Mouse (Mus musculus) stomach, embryonic 14.5 days (tissue): Measurements from ENCODE around the gene Fam83d. TPM values are rescaled to one million over a fixed set of nuclear protein-coding genes. Genes with fewer than 3 reads are reported as not detected.
A peak's percentile ranks its signal among the peaks of the same experiment; 100 is the strongest.

Experiments
- ATAC-seq: fragments of 200-750 bp; cut with Nextera tagmentation; 2 replicates; pipeline ENCODE4 v1.8.0; 2017; ENCODE audit warnings: low read depth, moderate TSS enrichment; ENCODE audit not compliant: insufficient number of reproducible peaks, insufficient read depth, low FRiP score
- H3K27ac ChIP-seq: fragments of 300-500 bp; sonication (generic); 2 replicates; pipeline ENCODE4 v1.5.1; 2014; ENCODE audit warnings: mild to moderate bottlenecking, low read length, moderate library complexity, mixed read lengths
- H3K27me3 ChIP-seq: fragments of 300-500 bp; sonication (generic); 2 replicates; pipeline ENCODE4 v1.6.1; 2014; ENCODE audit warnings: low read length, control low read depth, mixed read lengths; ENCODE audit not compliant: control insufficient read depth, insufficient read depth
- H3K36me3 ChIP-seq: fragments of 300-500 bp; sonication (generic); 2 replicates; pipeline ENCODE4 v1.6.1; 2014; ENCODE audit warnings: mild to moderate bottlenecking, control low read depth, low read length, moderate library complexity, mixed read lengths; ENCODE audit not compliant: control insufficient read depth, insufficient read depth
- H3K4me1 ChIP-seq: fragments of 300-500 bp; sonication (generic); 2 replicates; pipeline ENCODE4 v1.6.1; 2014; ENCODE audit warnings: low read length, control low read depth, mixed read lengths; ENCODE audit not compliant: control insufficient read depth, insufficient read depth
- H3K4me2 ChIP-seq: fragments of 300-500 bp; sonication (generic); replicated peaks from 2 replicates; pipeline ENCODE4 v1.6.1; 2014; ENCODE audit warnings: low read depth, low read length, control low read depth
- H3K4me3 ChIP-seq: fragments of 300-500 bp; sonication (generic); 2 replicates; pipeline ENCODE4 v1.5.1; 2014; ENCODE audit warnings: low read depth, low read length, control low read depth
- H3K9ac ChIP-seq: fragments of 300-500 bp; sonication (generic); replicated peaks from 2 replicates; pipeline ENCODE4 v1.6.1; 2014; ENCODE audit warnings: low read depth, mild to moderate bottlenecking, control low read depth, low read length, moderate library complexity, mixed read lengths
- H3K9me3 ChIP-seq: fragments of 300-500 bp; sonication (generic); 2 replicates; pipeline ENCODE4 v1.6.1; 2016; ENCODE audit warnings: low read depth, low read length, control low read depth; ENCODE audit not compliant: control insufficient read depth
- WGBS: fragments of 180-500 bp; shearing (Covaris S2); extraction: QIAGEN DNeasy Blood & Tissue Kit; methylation state at CpG from one replicate; pipeline ENCODE4 v1.1.7; 2014; 5-methylcytosine and 5-hydroxymethylcytosine counted together
- polyA plus RNA-seq: library from polyadenylated mRNA; unstranded; fragments of >200 nt; fragmentation: Nextera tagmentation; extraction: Ambion mirVana; gene quantifications from 2 replicates; pipeline ENCODE4 v1.2.1, GENCODE M21; 2014

The Fam83d gene
- polyA plus RNA-seq = 46.3 and 50.4 TPM in 2 replicates

DNA sequence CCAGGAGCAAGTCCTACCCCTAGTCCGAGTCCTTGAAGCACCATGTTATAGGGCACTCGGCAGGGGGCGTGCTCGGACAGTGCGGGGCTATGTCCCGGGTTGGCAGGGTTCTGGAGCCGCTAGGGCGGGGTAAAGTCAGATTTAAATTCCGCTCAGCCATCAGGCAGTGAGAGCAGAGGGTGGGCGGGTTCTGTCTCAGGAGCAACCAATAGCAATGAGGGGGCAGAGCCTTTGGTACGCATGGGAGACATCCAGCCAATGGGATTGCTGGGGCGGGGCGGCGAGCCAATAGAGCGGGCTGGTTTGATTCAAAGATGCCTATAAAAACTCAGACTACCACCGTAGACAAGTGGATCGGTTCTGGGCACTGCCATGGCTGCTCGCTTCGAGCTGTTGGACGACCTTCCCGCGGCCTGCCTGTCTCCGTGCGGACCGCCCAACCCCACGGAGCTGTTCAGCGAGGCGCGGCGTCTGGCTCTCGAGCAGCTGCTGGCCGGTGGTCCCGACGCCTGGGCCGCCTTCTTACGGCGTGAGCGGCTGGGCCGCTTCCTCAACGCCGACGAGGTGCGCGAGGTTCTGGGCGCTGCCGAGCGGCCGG lies at the start of gene Fam83d:
Gene Fam83d (plus strand): TSS at position 352 of the 598 bp plus-strand sequence.
- peak within 1 kb of the TSS; percentile 75 for H3K4me3 ChIP-seq

GRCm38 (mm10) chr2:158718816-158719549 lies 48.9 kb upstream of the Fam83d start:
- Histone ChIP-seq H3K27ac (no peak overlapping the region), H3K36me3 (no peaks in the 10 kb centered on the region), H3K9me3 (no peaks in the 10 kb centered on the region), H3K4me1 (no peaks in the 10 kb centered on the region), H3K4me3 (no peak overlapping the region), H3K4me2 (no peak overlapping the region), H3K9ac (no peak overlapping the region), H3K27me3 (no peaks in the 10 kb centered on the region)
- ATAC-seq = no peak
- WGBS = 78% methylated on average over 12 of the region's 12 CpGs

More for the DNA sequence above, at the start of gene Fam83d:
- Histone ChIP-seq H3K9ac (peak within 1 kb of the TSS; percentile 72), H3K36me3 (peaks cover 4% of the 10 kb centered on the region; the same call in 1 of the 2 replicates), H3K4me1 (peaks cover 35% of the 10 kb centered on the region), H3K27me3 (no peaks in the 10 kb centered on the region), H3K27ac (peak within 1 kb of the TSS; percentile 69), H3K9me3 (no peaks in the 10 kb centered on the region), H3K4me2 (peak within 1 kb of the TSS; percentile 95)
- WGBS = under 1% methylated on average over 48 of the region's 48 CpGs
- ATAC-seq = peak; percentile 98

- Histone ChIP-seq H3K4me3 (no peak overlapping the region), H3K4me1 (no peaks in the 10 kb centered on the region), H3K36me3 (no peaks in the 10 kb centered on the region), H3K4me2 (no peak overlapping the region), H3K27ac (no peak overlapping the region), H3K9ac (no peak overlapping the region), H3K9me3 (no peaks in the 10 kb centered on the region), H3K27me3 (no peaks in the 10 kb centered on the region)
- no peak for ATAC-seq
- 61% methylated on average over 16 of the region's 16 CpGs for WGBS
Measured at GRCm38 (mm10) chr2:158720715-158721370, 47.0 kb upstream of the Fam83d start.

DNA sequence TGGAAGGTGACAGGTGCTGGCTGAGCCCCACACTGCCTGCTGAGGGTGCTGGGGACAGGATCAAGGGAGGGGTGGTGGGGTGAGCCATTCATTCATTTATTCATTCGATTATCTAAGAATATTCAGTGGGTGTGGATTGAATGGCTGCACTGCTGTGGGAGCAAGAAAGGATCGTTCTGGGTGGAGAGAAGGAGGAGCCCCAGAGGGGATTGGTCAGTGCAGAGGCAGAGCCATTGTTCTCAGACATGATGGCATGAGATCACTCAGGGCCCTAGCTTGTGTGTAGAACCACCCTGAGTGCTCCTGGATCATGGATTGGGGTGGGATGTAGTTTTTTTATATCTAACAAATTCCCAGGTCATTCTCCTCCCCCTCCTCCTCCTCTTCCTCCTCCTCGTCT lies 46.4 kb upstream of the Fam83d start:
- WGBS = 43% methylated on average over 3 of the region's 3 CpGs
- H3K4me1 ChIP-seq = no peaks in the 10 kb centered on the region
- no peaks in the 10 kb centered on the region for H3K36me3 ChIP-seq

GRCm38 (mm10) chr2:158722135-158722534 lies 45.8 kb upstream of the Fam83d start:
- Histone ChIP-seq H3K9ac (no peak overlapping the region), H3K27ac (no peak overlapping the region), H3K4me1 (no peaks in the 10 kb centered on the region), H3K4me2 (no peak overlapping the region), H3K27me3 (no peaks in the 10 kb centered on the region), H3K36me3 (no peaks in the 10 kb centered on the region), H3K4me3 (no peak overlapping the region), H3K9me3 (no peaks in the 10 kb centered on the region)
- ATAC-seq = no peak
- WGBS = 67% methylated on average over 4 of the region's 4 CpGs

More for the DNA sequence above, 46.4 kb upstream of the Fam83d start:
- no peaks in the 10 kb centered on the region for H3K27me3 ChIP-seq
- no peak overlapping the region for H3K27ac ChIP-seq
- H3K9ac ChIP-seq = no peak overlapping the region
- no peak for ATAC-seq
- no peaks in the 10 kb centered on the region for H3K9me3 ChIP-seq
- no peak overlapping the region for H3K4me2 ChIP-seq
- H3K4me3 ChIP-seq = no peak overlapping the region

DNA sequence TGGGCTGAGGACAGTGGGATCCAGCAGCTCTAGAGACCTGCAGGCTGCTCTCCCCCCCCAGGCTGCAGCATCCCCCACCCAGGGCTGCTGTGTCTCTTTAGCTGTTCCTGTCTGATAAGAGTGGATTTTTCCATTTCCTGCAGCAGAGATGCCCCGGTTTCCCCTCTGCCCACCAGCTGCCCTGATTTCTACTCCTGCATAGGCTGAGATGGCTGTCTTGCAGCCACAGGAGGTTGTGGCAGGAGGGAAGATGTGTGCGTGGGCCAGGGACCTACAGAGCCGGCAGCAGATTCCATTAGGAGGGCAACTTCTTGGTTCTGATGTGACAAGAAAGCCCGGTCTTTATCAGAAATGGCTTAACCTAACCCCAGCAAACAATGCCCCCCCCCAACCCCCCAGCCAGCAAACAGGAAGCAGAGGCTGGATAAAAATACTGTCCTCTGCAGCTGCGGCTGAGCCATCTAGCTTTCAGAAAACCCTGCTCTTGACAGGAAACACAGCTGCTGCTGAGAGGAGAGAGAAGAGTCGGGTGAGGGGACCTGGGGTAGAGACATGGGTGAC lies 44.8 kb upstream of the Fam83d start:
- Histone ChIP-seq H3K4me3 (no peak overlapping the region), H3K9me3 (no peaks in the 10 kb centered on the region), H3K27ac (no peak overlapping the region), H3K27me3 (no peaks in the 10 kb centered on the region), H3K4me1 (no peaks in the 10 kb centered on the region), H3K9ac (no peak overlapping the region), H3K36me3 (no peaks in the 10 kb centered on the region), H3K4me2 (no peak overlapping the region)
- ATAC-seq = no peak; the same call in 1 of the 2 replicates
- 29% methylated on average over 6 of the region's 6 CpGs for whole genome bisulfite sequencing

DNA sequence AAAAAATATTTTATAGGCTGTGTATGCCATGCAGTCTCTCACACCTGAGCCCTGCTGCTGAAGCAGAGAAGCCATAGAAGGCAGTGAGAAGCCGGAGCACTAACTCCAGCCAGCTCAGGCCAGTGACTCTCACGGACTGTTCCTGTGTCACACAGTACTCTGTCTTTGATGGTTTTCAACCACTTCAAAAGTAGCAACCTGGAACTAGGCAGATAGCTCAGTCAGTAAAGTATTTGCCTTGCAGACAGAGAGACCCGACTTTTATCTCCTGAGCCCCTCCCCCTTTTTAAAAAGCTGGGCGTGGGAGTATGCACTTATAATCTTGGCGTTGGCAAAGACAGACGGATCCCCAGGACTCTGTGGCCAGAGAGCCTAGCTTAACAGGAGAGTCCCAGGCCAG lies 44.1 kb upstream of the Fam83d start:
- 24% methylated on average over 6 of the region's 6 CpGs for WGBS
- no peaks in the 10 kb centered on the region for H3K9me3 ChIP-seq
- no peaks in the 10 kb centered on the region for H3K4me1 ChIP-seq
- no peak overlapping the region for H3K9ac ChIP-seq
- ATAC-seq = no peak
- H3K4me3 ChIP-seq = no peak overlapping the region
- H3K36me3 ChIP-seq = no peaks in the 10 kb centered on the region
- H3K4me2 ChIP-seq = no peak overlapping the region
- no peaks in the 10 kb centered on the region for H3K27me3 ChIP-seq
- no peak overlapping the region for H3K27ac ChIP-seq

DNA sequence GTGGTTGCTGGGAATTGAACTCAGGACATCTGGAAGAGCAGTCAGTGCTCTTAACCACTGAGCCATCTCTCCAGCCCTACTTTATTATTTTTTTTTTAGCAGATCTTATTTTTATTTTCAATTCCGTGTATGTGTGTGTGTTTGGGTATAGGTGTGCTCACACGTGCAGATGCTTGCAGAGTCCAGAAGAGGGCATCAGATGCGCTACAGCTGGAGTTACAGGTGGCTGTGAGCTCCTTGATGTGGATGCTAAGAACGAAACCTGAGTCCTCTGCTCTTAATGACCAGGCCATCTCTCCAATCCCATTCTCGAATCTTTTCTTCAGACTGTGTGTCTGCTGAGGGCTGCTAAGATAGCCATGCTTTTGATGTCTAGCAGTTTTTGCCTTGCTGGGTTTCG lies 41.6 kb upstream of the Fam83d start:
- 57% methylated on average over 6 of the region's 6 CpGs for WGBS
- Histone ChIP-seq H3K4me2 (no peak overlapping the region), H3K9me3 (no peaks in the 10 kb centered on the region), H3K4me3 (no peak overlapping the region), H3K36me3 (no peaks in the 10 kb centered on the region), H3K27ac (no peak overlapping the region), H3K9ac (no peak overlapping the region), H3K4me1 (no peaks in the 10 kb centered on the region), H3K27me3 (no peaks in the 10 kb centered on the region)
- no peak for ATAC-seq
